In the genomic region with DNA sequence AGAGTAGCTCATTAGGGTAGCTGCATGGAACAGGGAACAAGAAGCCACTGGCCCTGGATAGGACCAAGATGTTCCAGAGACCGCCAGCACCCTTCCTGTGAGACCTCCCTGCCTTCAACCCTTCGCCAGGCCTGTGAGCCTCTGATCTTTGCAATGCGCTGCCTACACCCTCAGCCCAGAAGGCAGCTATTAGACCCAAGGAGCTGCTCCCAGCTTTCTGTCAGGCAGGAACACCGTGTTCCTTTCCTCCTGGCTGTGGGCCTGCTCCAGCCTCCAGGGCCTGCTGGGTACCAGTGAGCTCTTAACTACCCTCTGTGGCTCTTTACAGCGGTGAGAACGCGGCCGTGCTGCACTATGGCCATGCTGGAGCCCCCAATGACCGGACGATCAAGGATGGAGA, we compare ENCODE assay signal across 30 mouse cellular contexts. TPM values are rescaled to one million over a fixed set of nuclear protein-coding genes. Genes with fewer than 3 reads are reported as not detected.
DNase-seq lines count a peak whose midpoint lies in the region; ATAC-seq lines count a peak whose summit lies in the region.
"Had no signal": no experiment of that assay in that cellular context is flagged by ENCODE, and none has a peak within 500 bp of the region (broad histone marks: within the 10 kb centered on the region; RNA-seq: fewer than 3 reads in every experiment).

No protein-coding gene starts in this region.

- intact Hi-C loops in heart, postnatal 25 days (cut with DNase I): loop anchor here (10.0 kb wide), 1 partner anchor 347 kb away; no protein-coding TSS in a partner anchor

- no peak overlapping the region for H3K9ac ChIP-seq in midbrain, embryonic 16.5 days (ENCODE audit: low read depth, low read length)
- H3K9ac ChIP-seq in midbrain, embryonic 15.5 days: no peak overlapping the region
- H3K9ac ChIP-seq: embryonic facial prominence, embryonic 13.5 days; forebrain, embryonic 15.5 days; liver, embryonic 12.5 days; liver, postnatal 0 days; midbrain, embryonic 12.5 days; neural tube, embryonic 15.5 days; stomach, embryonic 15.5 days had no signal

- H3K4me1 ChIP-seq in midbrain, embryonic 16.5 days (ENCODE audit: control insufficient read depth, insufficient read depth, low read length): no peaks in the 10 kb centered on the region; the same call in 1 of the 2 replicates
- H3K4me1 ChIP-seq in midbrain, embryonic 15.5 days: no peaks in the 10 kb centered on the region; the same call in 1 of the 2 replicates
- H3K4me1 ChIP-seq: embryonic facial prominence, embryonic 13.5 days; forebrain, embryonic 10.5 days; forebrain, embryonic 15.5 days; liver, embryonic 12.5 days; midbrain, embryonic 12.5 days; stomach, embryonic 15.5 days had no signal

- H3K4me3 ChIP-seq in midbrain, embryonic 16.5 days (ENCODE audit: low read depth, low read length): no peak overlapping the region
- H3K4me3 ChIP-seq in midbrain, embryonic 15.5 days: no peak overlapping the region
- H3K4me3 ChIP-seq: embryonic facial prominence, embryonic 13.5 days; forebrain, embryonic 10.5 days; forebrain, embryonic 15.5 days; heart, adult 2 months; liver, embryonic 12.5 days; midbrain, embryonic 12.5 days; neural tube, embryonic 15.5 days; stomach, embryonic 15.5 days had no signal

- no peaks in the 10 kb centered on the region for H3K36me3 ChIP-seq in midbrain, embryonic 16.5 days (ENCODE audit: control insufficient read depth, insufficient read depth, low read length)
- H3K36me3 ChIP-seq in midbrain, embryonic 15.5 days (replicated peaks): no peaks in the 10 kb centered on the region
- H3K36me3 ChIP-seq: forebrain, embryonic 15.5 days; midbrain, embryonic 12.5 days; neural tube, embryonic 15.5 days; stomach, embryonic 15.5 days had no signal

- H3K27me3 ChIP-seq in midbrain, embryonic 16.5 days (ENCODE audit: control insufficient read depth, insufficient read depth, low read depth, low read length): no peaks in the 10 kb centered on the region
- H3K27me3 ChIP-seq in midbrain, embryonic 15.5 days (replicated peaks): no peaks in the 10 kb centered on the region
- H3K27me3 ChIP-seq: embryonic facial prominence, embryonic 13.5 days; forebrain, embryonic 15.5 days; liver, embryonic 12.5 days; midbrain, embryonic 12.5 days; neural tube, embryonic 15.5 days; stomach, embryonic 15.5 days had no signal

- H3K9me3 ChIP-seq in midbrain, embryonic 16.5 days (replicated peaks; ENCODE audit: control insufficient read depth, low read length, poor library complexity, severe bottlenecking): no peaks in the 10 kb centered on the region
- H3K9me3 ChIP-seq in midbrain, embryonic 15.5 days: no peaks in the 10 kb centered on the region
- H3K9me3 ChIP-seq: embryonic facial prominence, embryonic 13.5 days; forebrain, embryonic 10.5 days; forebrain, embryonic 15.5 days; liver, embryonic 12.5 days; midbrain, embryonic 12.5 days; neural tube, embryonic 15.5 days; stomach, embryonic 15.5 days had no signal

- no peak overlapping the region for H3K4me2 ChIP-seq in midbrain, embryonic 16.5 days (ENCODE audit: low read length)
- H3K4me2 ChIP-seq in midbrain, embryonic 15.5 days: no peak overlapping the region
- H3K4me2 ChIP-seq: embryonic facial prominence, embryonic 13.5 days; forebrain, embryonic 15.5 days; liver, embryonic 12.5 days; midbrain, embryonic 12.5 days; neural tube, embryonic 15.5 days; stomach, embryonic 15.5 days had no signal

- H3K27ac ChIP-seq in midbrain, embryonic 16.5 days (ENCODE audit: low read length): 0 out of 2 replicates have a peak overlapping the region, but pooled peaks have one; percentile 11
- no peak overlapping the region for H3K27ac ChIP-seq in midbrain, embryonic 15.5 days
- H3K27ac ChIP-seq: embryonic facial prominence, embryonic 13.5 days; forebrain, embryonic 10.5 days; forebrain, embryonic 15.5 days; heart, adult 2 months; kidney, postnatal 0 days; liver, embryonic 12.5 days; midbrain, embryonic 12.5 days; stomach, embryonic 15.5 days had no signal

- WGBS in midbrain, embryonic 16.5 days: 81% methylated on average over 10 of the region's 10 CpGs
- WGBS in midbrain, embryonic 15.5 days: 89% methylated on average over 10 of the region's 10 CpGs

- peak; percentile 31 for DNase-seq in heart, adult 8-10 months (ENCODE audit: low spot score)
- no peak for DNase-seq in heart, postnatal 25 days (ENCODE audit: low spot score)
- peak; percentile 62 for DNase-seq in skeletal muscle tissue, adult 2 months (ENCODE audit: low read depth, low spot score)
- DNase-seq in testis, postnatal 14 days (ENCODE audit: low spot score): peak; percentile 82
- DNase-seq: adrenal gland, postnatal 25 days; B cell, adult 2 months; cerebellum, adult 18-20 months; cerebellum, postnatal 10 days; heart, adult 2 months; heart, postnatal 14 days; kidney, adult 18-20 months; kidney, postnatal 4 days; layer of hippocampus, adult 9-11 months; left cerebral cortex, postnatal 4 days; liver, postnatal 0 days; lung, postnatal 36 days; retina, postnatal 1 day; thymus, adult 18-20 months; thymus, postnatal 25 days had no signal

- no peak for ATAC-seq in midbrain, embryonic 16.5 days
- no peak for ATAC-seq in midbrain, embryonic 15.5 days (replicated peaks)
- ATAC-seq: forebrain, embryonic 15.5 days; hindbrain, embryonic 16.5 days; liver, embryonic 12.5 days; liver, postnatal 0 days had no signal

RNA-seq across cellular contexts. Expression of a gene that starts 35.0 kb away (rescaled TPM):
- 10 to 100 TPM; 16.5 to 24.9 (median 22.3) TPM for total RNA-seq in heart, adult 8-10 months (2022)
- total RNA-seq in heart, postnatal 25 days (2021): 10 to 100 TPM; 20.9 to 23.7 TPM
- 24.2 and 27.3 TPM in 2 replicates for polyA plus RNA-seq in midbrain, embryonic 16.5 days (2015; fragmentation: Nextera tagmentation; extraction: Ambion mirVana)
- polyA plus RNA-seq in midbrain, embryonic 15.5 days (2015; fragmentation: Nextera tagmentation; extraction: Ambion mirVana): 30.8 and 31.5 TPM in 2 replicates
